Mouse (Mus musculus) kidney, postnatal 10 days (tissue): ENCODE measurements around the gene Luc7l2.
A peak's percentile ranks its signal among the peaks of the same experiment; 100 is the strongest.
"Not testable (repeated sequence)": the region's sequence is repeated elsewhere in the genome, so short reads cannot be mapped to it uniquely, and the experiment has no call there.

Experiments used
- DNase-seq: peaks from one replicate; pipeline ENCODE4 v3.0.0; 2021; ENCODE audit warnings: mixed read lengths

Luc7l2 gene

GRCm38 (mm10) chr6:38551062-38551988, at the start of gene Luc7l2:
TSS of gene Luc7l2 (plus strand) at chr6:38551334.
- peak; percentile 98 for DNase-seq

GRCm38 (mm10) chr6:38512096-38512495, 39.0 kb upstream of the Luc7l2 start:
- DNase-seq: no peak

GRCm38 (mm10) chr6:38512830-38513229, 38.3 kb upstream of the Luc7l2 start:
- no peak for DNase-seq

- DNase-seq: no peak
Observed at GRCm38 (mm10) chr6:38515201-38515600, 35.9 kb upstream of the Luc7l2 start.

- DNase-seq: no peak
Observed at GRCm38 (mm10) chr6:38523851-38524250, 27.3 kb upstream of the Luc7l2 start.

GRCm38 (mm10) chr6:38531211-38531820, 19.8 kb upstream of the Luc7l2 start:
- peak; percentile 27 for DNase-seq

- peak; percentile 67 for DNase-seq
Observed at GRCm38 (mm10) chr6:38532500-38533420, 18.4 kb upstream of the Luc7l2 start.

- peak; percentile 98 for DNase-seq
Observed at GRCm38 (mm10) chr6:38533428-38534405, 17.4 kb upstream of the Luc7l2 start, which contains the start of gene Fmc1. TSS of gene Fmc1 (plus strand) at chr6:38533502.

- DNase-seq: peak; percentile 99
Observed at GRCm38 (mm10) chr6:38534640-38535365, 16.3 kb upstream of the Luc7l2 start.

- no peak for DNase-seq
Observed at GRCm38 (mm10) chr6:38535366-38535690, 15.8 kb upstream of the Luc7l2 start.

- no peak for DNase-seq
Observed at GRCm38 (mm10) chr6:38535788-38536187, 15.3 kb upstream of the Luc7l2 start.

GRCm38 (mm10) chr6:38544141-38544540, 7.0 kb upstream of the Luc7l2 start:
- not testable (repeated sequence) for DNase-seq

GRCm38 (mm10) chr6:38547005-38547404, 4.1 kb upstream of the Luc7l2 start:
- not testable (repeated sequence) for DNase-seq

GRCm38 (mm10) chr6:38547707-38548106, 3.4 kb upstream of the Luc7l2 start:
- DNase-seq: no peak

GRCm38 (mm10) chr6:38548595-38548994, 2.5 kb upstream of the Luc7l2 start:
- not testable (repeated sequence) for DNase-seq

GRCm38 (mm10) chr6:38549840-38550239, 1.3 kb upstream of the Luc7l2 start:
- not testable (repeated sequence) for DNase-seq

GRCm38 (mm10) chr6:38550250-38551061, 678 bp upstream of the Luc7l2 start:
- DNase-seq: peak; percentile 79

- peak; percentile 99 for DNase-seq
Observed at GRCm38 (mm10) chr6:38551989-38552635, 978 bp downstream of the Luc7l2 start.

GRCm38 (mm10) chr6:38552636-38553000, 1.5 kb downstream of the Luc7l2 start:
- no peak for DNase-seq

- DNase-seq: no peak
Observed at GRCm38 (mm10) chr6:38576096-38576495, 25.0 kb downstream of the Luc7l2 start.
